In the genomic region with DNA sequence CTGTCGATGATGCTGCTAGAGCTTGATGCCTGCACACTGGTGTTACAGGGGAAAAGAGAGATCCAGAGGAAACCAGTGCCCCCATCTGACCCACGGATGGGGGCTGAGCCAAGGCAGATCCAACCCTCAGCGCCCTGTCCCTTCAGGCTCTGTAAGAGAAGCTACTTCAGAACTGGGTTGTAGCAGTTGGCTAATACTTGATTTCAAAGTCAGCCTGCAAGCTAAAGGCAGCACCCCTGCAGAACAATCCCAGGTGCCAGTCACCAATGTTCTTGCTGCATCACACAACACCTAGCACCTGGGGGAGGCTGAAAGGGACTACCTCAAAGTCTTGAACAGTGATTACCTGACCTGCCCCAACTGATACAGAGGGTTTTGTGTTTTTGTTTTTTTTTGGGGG, we compare ENCODE assay signal across 19 mouse cellular contexts. TPM values are rescaled to one million over a fixed set of nuclear protein-coding genes. Genes with fewer than 3 reads are reported as not detected.
DNase-seq lines count a peak whose midpoint lies in the region; ATAC-seq lines count a peak whose summit lies in the region.
"Had no signal": no experiment of that assay in that cellular context is flagged by ENCODE, and none has a peak within 500 bp of the region (broad histone marks: within the 10 kb centered on the region; RNA-seq: fewer than 3 reads in every experiment).

No protein-coding gene starts in this region.

- 73% methylated on average over 3 of the region's 3 CpGs for WGBS in forebrain, embryonic 13.5 days
- WGBS in forebrain, embryonic 11.5 days, result 78% methylated on average over 3 of the region's 3 CpGs
- 75% methylated on average over 3 of the region's 3 CpGs for WGBS in kidney, embryonic 14.5 days
- 62% methylated on average over 3 of the region's 3 CpGs for WGBS in midbrain, embryonic 10.5 days
- 76% methylated on average over 3 of the region's 3 CpGs for WGBS in midbrain, embryonic 14.5 days

- no peak overlapping the region for H3K4me3 ChIP-seq in forebrain, embryonic 13.5 days
- no peak overlapping the region for H3K4me3 ChIP-seq in forebrain, embryonic 11.5 days (ENCODE audit: low read depth, low read length)
- no peak overlapping the region for H3K4me3 ChIP-seq in kidney, embryonic 14.5 days (ENCODE audit: low read length)
- no peak overlapping the region for H3K4me3 ChIP-seq in midbrain, embryonic 10.5 days
- no peak overlapping the region for H3K4me3 ChIP-seq in midbrain, embryonic 14.5 days (replicated peaks; ENCODE audit: low read depth, low read length)
- H3K4me3 ChIP-seq: heart, embryonic 15.5 days; liver, embryonic 13.5 days; myocyte had no signal

- H3K4me1 ChIP-seq in forebrain, embryonic 13.5 days, result peaks cover 49% of the 10 kb centered on the region
- H3K4me1 ChIP-seq in forebrain, embryonic 11.5 days (replicated peaks; ENCODE audit: control insufficient read depth, insufficient read depth, low read length), result peaks cover 6% of the 10 kb centered on the region
- peaks cover 8% of the 10 kb centered on the region for H3K4me1 ChIP-seq in kidney, embryonic 14.5 days (ENCODE audit: control insufficient read depth, insufficient read depth, low read length)
- peaks cover 32% of the 10 kb centered on the region for H3K4me1 ChIP-seq in midbrain, embryonic 10.5 days
- peaks cover 16% of the 10 kb centered on the region for H3K4me1 ChIP-seq in midbrain, embryonic 14.5 days (ENCODE audit: control insufficient read depth, insufficient read depth, low read length)

- no peak for DNase-seq in forebrain, embryonic 11.5 days (ENCODE audit: low spot score)
- peak; percentile 23 for DNase-seq in kidney, adult 18-20 months
- no peak for DNase-seq in midbrain, embryonic 10.5 days (ENCODE audit: low spot score)
- no peak for DNase-seq in midbrain, embryonic 14.5 days
- peak; percentile 37 to 49 for DNase-seq in thymus, postnatal 36 days
- DNase-seq in embryo, embryonic 10 days (ENCODE audit: low spot score), result no peak
- DNase-seq: B cell, adult 2 months; embryo, embryonic 11 days; kidney, adult 8-10 months; liver, embryonic 13.5 days had no signal

- no peak for ATAC-seq in forebrain, embryonic 13.5 days
- ATAC-seq in forebrain, embryonic 11.5 days (replicated peaks; ENCODE audit: low FRiP score), result no peak
- ATAC-seq in kidney, embryonic 14.5 days (ENCODE audit: low FRiP score, low TSS enrichment), result no peak
- no peak for ATAC-seq in midbrain, embryonic 14.5 days (ENCODE audit: low FRiP score, low TSS enrichment)
- ATAC-seq: hindbrain, embryonic 16.5 days; Patski had no signal

- peak overlapping the region; percentile 49; the same call in 1 of the 2 replicates for H3K27ac ChIP-seq in forebrain, embryonic 13.5 days
- H3K27ac ChIP-seq in forebrain, embryonic 11.5 days (ENCODE audit: low read depth, low read length), result no peak overlapping the region
- H3K27ac ChIP-seq in kidney, embryonic 14.5 days (ENCODE audit: low read depth, low read length), result no peak overlapping the region
- 0 out of 2 replicates have a peak overlapping the region, but pooled peaks have one; percentile 28 for H3K27ac ChIP-seq in midbrain, embryonic 10.5 days (replicated peaks)
- no peak overlapping the region for H3K27ac ChIP-seq in midbrain, embryonic 14.5 days (replicated peaks; ENCODE audit: low read depth, low read length)
- H3K27ac ChIP-seq: heart, embryonic 15.5 days; liver, embryonic 13.5 days had no signal

- H3K9ac ChIP-seq in forebrain, embryonic 13.5 days, result no peak overlapping the region
- no peak overlapping the region for H3K9ac ChIP-seq in forebrain, embryonic 11.5 days (ENCODE audit: low read length)
- H3K9ac ChIP-seq in kidney, embryonic 14.5 days (ENCODE audit: low read depth, low read length), result no peak overlapping the region
- H3K9ac ChIP-seq in midbrain, embryonic 14.5 days (replicated peaks; ENCODE audit: low read length), result no peak overlapping the region
- H3K9ac ChIP-seq: heart, embryonic 15.5 days; liver, embryonic 13.5 days had no signal

- no peak overlapping the region for H3K4me2 ChIP-seq in forebrain, embryonic 13.5 days
- H3K4me2 ChIP-seq in forebrain, embryonic 11.5 days (ENCODE audit: low read depth, low read length, severe bottlenecking), result no peak overlapping the region
- H3K4me2 ChIP-seq in kidney, embryonic 14.5 days (replicated peaks; ENCODE audit: low read depth, low read length), result no peak overlapping the region
- no peak overlapping the region for H3K4me2 ChIP-seq in midbrain, embryonic 14.5 days (ENCODE audit: low read length)
- H3K4me2 ChIP-seq: heart, embryonic 15.5 days; liver, embryonic 13.5 days had no signal

- H3K9me3 ChIP-seq in forebrain, embryonic 13.5 days (replicated peaks), result no peaks in the 10 kb centered on the region
- H3K9me3 ChIP-seq in forebrain, embryonic 11.5 days (ENCODE audit: control insufficient read depth, low read length), result no peaks in the 10 kb centered on the region
- no peaks in the 10 kb centered on the region for H3K9me3 ChIP-seq in kidney, embryonic 14.5 days (ENCODE audit: control insufficient read depth, low read length)
- no peaks in the 10 kb centered on the region for H3K9me3 ChIP-seq in midbrain, embryonic 10.5 days (replicated peaks)
- H3K9me3 ChIP-seq in midbrain, embryonic 14.5 days (ENCODE audit: control insufficient read depth, low read length), result no peaks in the 10 kb centered on the region
- H3K9me3 ChIP-seq: heart, embryonic 15.5 days; liver, embryonic 13.5 days had no signal

- H3K27me3 ChIP-seq in forebrain, embryonic 13.5 days, result 0 out of 2 replicates have a peak, but pooled peaks cover 4% of the 10 kb centered on the region
- no peaks in the 10 kb centered on the region for H3K27me3 ChIP-seq in forebrain, embryonic 11.5 days (ENCODE audit: control insufficient read depth, insufficient read depth, low read length)
- no peaks in the 10 kb centered on the region for H3K27me3 ChIP-seq in kidney, embryonic 14.5 days (ENCODE audit: control insufficient read depth, insufficient read depth, low read length)
- H3K27me3 ChIP-seq in midbrain, embryonic 10.5 days (ENCODE audit: low read depth, poor library complexity, severe bottlenecking), result 0 out of 2 replicates have a peak, but pooled peaks cover 4% of the 10 kb centered on the region
- no peaks in the 10 kb centered on the region for H3K27me3 ChIP-seq in midbrain, embryonic 14.5 days (ENCODE audit: control insufficient read depth, insufficient read depth, low read length)
- H3K27me3 ChIP-seq: heart, embryonic 15.5 days; Patski had no signal

- H3K36me3 ChIP-seq in forebrain, embryonic 13.5 days (ENCODE audit: poor library complexity, severe bottlenecking), result no peaks in the 10 kb centered on the region
- H3K36me3 ChIP-seq in forebrain, embryonic 11.5 days (ENCODE audit: control insufficient read depth, insufficient read depth, low read length), result no peaks in the 10 kb centered on the region
- H3K36me3 ChIP-seq in kidney, embryonic 14.5 days (ENCODE audit: control insufficient read depth, insufficient read depth, low read length), result no peaks in the 10 kb centered on the region
- no peaks in the 10 kb centered on the region for H3K36me3 ChIP-seq in midbrain, embryonic 10.5 days
- H3K36me3 ChIP-seq in midbrain, embryonic 14.5 days (ENCODE audit: control insufficient read depth, insufficient read depth, low read length), result no peaks in the 10 kb centered on the region
- H3K36me3 ChIP-seq: heart, embryonic 15.5 days; liver, embryonic 13.5 days had no signal

RNA-seq across cellular contexts. Expression of gene E030018B13Rik, which starts 14.7 kb away (rescaled TPM):
- 0.22 TPM in 1 of 2 replicates, not detected in the other for polyA plus RNA-seq in forebrain, embryonic 13.5 days (2015; fragmentation: Nextera tagmentation; extraction: Ambion mirVana)
- not detected in 2 replicates for polyA plus RNA-seq in forebrain, embryonic 11.5 days (2014; fragmentation: Nextera tagmentation; extraction: Ambion mirVana)
- 0.35 TPM in 1 of 2 replicates, not detected in the other for polyA plus RNA-seq in kidney, embryonic 14.5 days (2014; fragmentation: Nextera tagmentation; extraction: Ambion mirVana)
- polyA plus RNA-seq in midbrain, embryonic 10.5 days (2016; fragmentation: Nextera tagmentation; extraction: Ambion mirVana), result not detected in 2 replicates
- not detected in 2 replicates for polyA plus RNA-seq in midbrain, embryonic 14.5 days (2014; fragmentation: Nextera tagmentation; extraction: Ambion mirVana)
- polyA plus RNA-seq: hindbrain, embryonic 16.5 days; liver, embryonic 13.5 days; Patski; small intestine, adult 2 months; stomach, embryonic 16.5 days; urinary bladder, adult 2 months had no signal

RNA-seq across cellular contexts. Expression of gene Klf13, which starts 36.8 kb away (rescaled TPM):
- polyA plus RNA-seq in forebrain, embryonic 13.5 days (2015; fragmentation: Nextera tagmentation; extraction: Ambion mirVana), result 30.4 and 33.5 TPM in 2 replicates
- polyA plus RNA-seq in forebrain, embryonic 11.5 days (2014; fragmentation: Nextera tagmentation; extraction: Ambion mirVana), result 26.6 and 28.1 TPM in 2 replicates
- 23.0 and 23.2 TPM in 2 replicates for polyA plus RNA-seq in kidney, embryonic 14.5 days (2014; fragmentation: Nextera tagmentation; extraction: Ambion mirVana)
- 29.6 and 34.1 TPM in 2 replicates for polyA plus RNA-seq in midbrain, embryonic 10.5 days (2016; fragmentation: Nextera tagmentation; extraction: Ambion mirVana)
- polyA plus RNA-seq in midbrain, embryonic 14.5 days (2014; fragmentation: Nextera tagmentation; extraction: Ambion mirVana), result 20.5 and 24.9 TPM in 2 replicates

Comparison
In these comparisons a context has a peak if more than half of its experiments do, and no peak if none do; other contexts are left out.
1. H3K27ac ChIP-seq: peak in forebrain, embryonic 13.5 days (single experiment) and midbrain, embryonic 10.5 days (single experiment); none in forebrain, embryonic 11.5 days (single experiment), kidney, embryonic 14.5 days (single experiment) and midbrain, embryonic 14.5 days (single experiment).
2. DNase-seq: peak in kidney, adult 18-20 months (single experiment) and thymus, postnatal 36 days (2 of 2); none in forebrain, embryonic 11.5 days (single experiment), midbrain, embryonic 10.5 days (single experiment), midbrain, embryonic 14.5 days (single experiment) and embryo, embryonic 10 days (single experiment).